Mouse (Mus musculus) gonadal fat pad, adult 2 months (tissue): ENCODE measurements at regions not wholly inside any gene's neighbourhood (a gene's known extent, or its start where the extent isn't known, plus 50 kb on each side); places are given as distances from the start of the nearest gene placed in this dataset.

Experiments used
- DNase-seq: peaks from one replicate; pipeline ENCODE4 v3.0.0-alpha.2; 2012; ENCODE audit warnings: low read depth

- DNase-seq: no peak
Observed at GRCm38 (mm10) chr1:90288892-90289731, 85.3 kb downstream of the Ackr3 start.

- no peak for DNase-seq
Observed at GRCm38 (mm10) chr1:90289732-90290215, 86.0 kb downstream of the Ackr3 start.

- no peak for DNase-seq
Observed at GRCm38 (mm10) chr1:90290428-90291197, 86.8 kb downstream of the Ackr3 start.

- DNase-seq: no peak
Observed at GRCm38 (mm10) chr1:90291256-90291655, 87.5 kb downstream of the Ackr3 start.

- DNase-seq: no peak
Observed at GRCm38 (mm10) chr1:90297751-90298150, 94.0 kb downstream of the Ackr3 start.

- no peak for DNase-seq
Observed at GRCm38 (mm10) chr1:90300229-90300628, 96.4 kb downstream of the Ackr3 start.

- DNase-seq: no peak
Observed at GRCm38 (mm10) chr1:90304331-90304730, 100.6 kb downstream of the Ackr3 start.

- no peak for DNase-seq
Observed at GRCm38 (mm10) chr1:90311016-90311415, 107.2 kb downstream of the Ackr3 start.

- no peak for DNase-seq
Observed at GRCm38 (mm10) chr1:90311649-90312442, 108.1 kb downstream of the Ackr3 start.

GRCm38 (mm10) chr1:90313750-90314359, 110.1 kb downstream of the Ackr3 start:
- no peak for DNase-seq

GRCm38 (mm10) chr1:90317902-90318301, 114.1 kb downstream of the Ackr3 start:
- no peak for DNase-seq

GRCm38 (mm10) chr1:90318502-90318901, 114.7 kb downstream of the Ackr3 start:
- DNase-seq: no peak

GRCm38 (mm10) chr1:90320518-90320917, 116.7 kb downstream of the Ackr3 start:
- DNase-seq: no peak

GRCm38 (mm10) chr1:90321501-90321900, 117.7 kb downstream of the Ackr3 start:
- DNase-seq: no peak

GRCm38 (mm10) chr1:90327237-90327636, 123.5 kb downstream of the Ackr3 start:
- no peak for DNase-seq

GRCm38 (mm10) chr1:90332531-90332930, 128.8 kb downstream of the Ackr3 start:
- DNase-seq: no peak

- DNase-seq: no peak
Observed at GRCm38 (mm10) chr1:90333676-90334430, 130.1 kb downstream of the Ackr3 start.

- DNase-seq: no peak
Observed at GRCm38 (mm10) chr1:90335001-90335747, 131.4 kb downstream of the Ackr3 start.

- DNase-seq: no peak
Observed at GRCm38 (mm10) chr1:90337876-90338316, 134.1 kb downstream of the Ackr3 start.

GRCm38 (mm10) chr1:90342346-90342745, 138.6 kb downstream of the Ackr3 start:
- no peak for DNase-seq
